Mouse (Mus musculus): ENCODE results near the gene C1s1. TPM values are rescaled to one million over a fixed set of nuclear protein-coding genes. Genes with fewer than 3 reads are reported as not detected.
"Not testable (repeated sequence)": the region's sequence is repeated elsewhere in the genome, so short reads cannot be mapped to it uniquely, and the experiment has no call there.

C1s1 gene
- polyA plus RNA-seq, 1 experiment from 2014 or later, result 21.8 TPM

- H3K4me1 ChIP-seq; H3K4me2 ChIP-seq; H3K27ac ChIP-seq; H3K9me3 ChIP-seq (replicated peaks); ATAC-seq (replicated peaks; ENCODE audit: low FRiP score); H3K36me3 ChIP-seq; H3K9ac ChIP-seq; H3K4me3 ChIP-seq (replicated peaks); H3K27me3 ChIP-seq: not testable (repeated sequence)
- 92% methylated on average over 5 of the region's 5 CpGs for WGBS
Observed at GRCm38 (mm10) chr6:124509192-124509591, 33.0 kb downstream of the C1s1 start.

- H3K27me3 ChIP-seq, result no peaks in the 10 kb centered on the region
- ATAC-seq (replicated peaks; ENCODE audit: low FRiP score), result no peak
- H3K36me3 ChIP-seq, result no peaks in the 10 kb centered on the region
- H3K9ac ChIP-seq, result no peak overlapping the region
- no peaks in the 10 kb centered on the region for H3K9me3 ChIP-seq (replicated peaks)
- no peak overlapping the region for H3K4me2 ChIP-seq
- peaks cover 7% of the 10 kb centered on the region; the same call in 1 of the 2 replicates for H3K4me1 ChIP-seq
- WGBS, result 81% methylated on average over 10 of the region's 10 CpGs
- no peak overlapping the region for H3K4me3 ChIP-seq (replicated peaks)
- no peak overlapping the region for H3K27ac ChIP-seq
Observed at GRCm38 (mm10) chr6:124508292-124508691, 33.9 kb downstream of the C1s1 start.

- H3K4me3 ChIP-seq (replicated peaks), result no peak overlapping the region
- no peaks in the 10 kb centered on the region for H3K36me3 ChIP-seq
- no peak for ATAC-seq (replicated peaks; ENCODE audit: low FRiP score)
- no peaks in the 10 kb centered on the region; the same call in 1 of the 2 replicates for H3K4me1 ChIP-seq
- H3K9me3 ChIP-seq (replicated peaks), result no peaks in the 10 kb centered on the region
- WGBS, result 78% methylated on average over 6 of the region's 6 CpGs
- no peaks in the 10 kb centered on the region for H3K27me3 ChIP-seq
- H3K27ac ChIP-seq, result no peak overlapping the region
- H3K9ac ChIP-seq, result no peak overlapping the region
- H3K4me2 ChIP-seq, result no peak overlapping the region
Observed at GRCm38 (mm10) chr6:124506991-124507390, 35.2 kb downstream of the C1s1 start.

GRCm38 (mm10) chr6:124505028-124505427, 37.1 kb downstream of the C1s1 start:
- Histone ChIP-seq H3K4me1 (no peaks in the 10 kb centered on the region; the same call in 1 of the 2 replicates), H3K27me3 (no peaks in the 10 kb centered on the region), H3K9ac (no peak overlapping the region), H3K4me2 (no peak overlapping the region), H3K9me3 (replicated peaks) (no peaks in the 10 kb centered on the region), H3K36me3 (no peaks in the 10 kb centered on the region), H3K4me3 (replicated peaks) (no peak overlapping the region), H3K27ac (no peak overlapping the region)
- WGBS, result 68% methylated on average over 4 of the region's 4 CpGs
- no peak for ATAC-seq (replicated peaks; ENCODE audit: low FRiP score)

GRCm38 (mm10) chr6:124502021-124502420, 40.1 kb downstream of the C1s1 start:
- H3K4me2 ChIP-seq, result no peak overlapping the region
- no peak overlapping the region for H3K4me3 ChIP-seq (replicated peaks)
- H3K9ac ChIP-seq, result no peak overlapping the region
- H3K27me3 ChIP-seq, result no peaks in the 10 kb centered on the region
- no peak for ATAC-seq (replicated peaks; ENCODE audit: low FRiP score)
- H3K36me3 ChIP-seq, result no peaks in the 10 kb centered on the region
- no peaks in the 10 kb centered on the region for H3K9me3 ChIP-seq (replicated peaks)
- no peak overlapping the region for H3K27ac ChIP-seq
- 80% methylated on average over 5 of the region's 5 CpGs for WGBS
- no peaks in the 10 kb centered on the region; the same call in 1 of the 2 replicates for H3K4me1 ChIP-seq

- no peaks in the 10 kb centered on the region; the same call in 1 of the 2 replicates for H3K4me1 ChIP-seq
- WGBS, result 76% methylated on average over 4 of the region's 4 CpGs
- H3K4me2 ChIP-seq, result no peak overlapping the region
- no peak overlapping the region for H3K27ac ChIP-seq
- H3K9ac ChIP-seq, result no peak overlapping the region
- no peak overlapping the region for H3K4me3 ChIP-seq (replicated peaks)
- no peaks in the 10 kb centered on the region for H3K9me3 ChIP-seq (replicated peaks)
- H3K27me3 ChIP-seq, result no peaks in the 10 kb centered on the region
- no peak for ATAC-seq (replicated peaks; ENCODE audit: low FRiP score)
- H3K36me3 ChIP-seq, result no peaks in the 10 kb centered on the region
Observed at GRCm38 (mm10) chr6:124501473-124501872, 40.7 kb downstream of the C1s1 start.

GRCm38 (mm10) chr6:124499914-124500566, 42.1 kb downstream of the C1s1 start:
- no peak overlapping the region for H3K4me3 ChIP-seq (replicated peaks)
- no peaks in the 10 kb centered on the region; the same call in 1 of the 2 replicates for H3K4me1 ChIP-seq
- H3K27ac ChIP-seq, result no peak overlapping the region
- 35% methylated on average over 10 of the region's 10 CpGs for WGBS
- H3K9me3 ChIP-seq (replicated peaks), result no peaks in the 10 kb centered on the region
- no peaks in the 10 kb centered on the region for H3K36me3 ChIP-seq
- H3K9ac ChIP-seq, result no peak overlapping the region
- H3K4me2 ChIP-seq, result no peak overlapping the region
- no peaks in the 10 kb centered on the region for H3K27me3 ChIP-seq
- no peak for ATAC-seq (replicated peaks; ENCODE audit: low FRiP score)

GRCm38 (mm10) chr6:124496054-124496453, 46.1 kb downstream of the C1s1 start:
- no peak overlapping the region for H3K27ac ChIP-seq
- no peak for ATAC-seq (replicated peaks; ENCODE audit: low FRiP score)
- H3K4me2 ChIP-seq, result no peak overlapping the region
- no peak overlapping the region for H3K9ac ChIP-seq
- H3K4me3 ChIP-seq (replicated peaks), result no peak overlapping the region
- WGBS, result 92% methylated on average over 5 of the region's 5 CpGs
- H3K9me3 ChIP-seq (replicated peaks), result no peaks in the 10 kb centered on the region
- 0 out of 2 replicates have a peak, but pooled peaks cover 10% of the 10 kb centered on the region for H3K4me1 ChIP-seq
- no peaks in the 10 kb centered on the region for H3K27me3 ChIP-seq
- no peaks in the 10 kb centered on the region for H3K36me3 ChIP-seq

GRCm38 (mm10) chr6:124493886-124494285, 48.3 kb downstream of the C1s1 start:
- no peaks in the 10 kb centered on the region for H3K36me3 ChIP-seq
- H3K4me2 ChIP-seq, result no peak overlapping the region
- 0 out of 2 replicates have a peak, but pooled peaks cover 10% of the 10 kb centered on the region for H3K4me1 ChIP-seq
- peak overlapping the region; percentile 67 for H3K27ac ChIP-seq
- 66% methylated on average over 5 of the region's 5 CpGs for WGBS
- H3K4me3 ChIP-seq (replicated peaks), result no peak overlapping the region
- H3K9ac ChIP-seq, result no peak overlapping the region
- H3K27me3 ChIP-seq, result no peaks in the 10 kb centered on the region
- ATAC-seq (replicated peaks; ENCODE audit: low FRiP score), result peak; percentile 9; the same call in 1 of the 2 replicates
- no peaks in the 10 kb centered on the region for H3K9me3 ChIP-seq (replicated peaks)

- peak within 1 kb of the TSS; percentile 67 for H3K27ac ChIP-seq
- no peaks in the 10 kb centered on the region for H3K27me3 ChIP-seq
- H3K4me2 ChIP-seq, result no peak within 1 kb of the TSS
- H3K36me3 ChIP-seq, result no peaks in the 10 kb centered on the region
- H3K9ac ChIP-seq, result no peak within 1 kb of the TSS
- ATAC-seq (replicated peaks; ENCODE audit: low FRiP score), result peak; percentile 94
- H3K4me1 ChIP-seq, result 0 out of 2 replicates have a peak, but pooled peaks cover 10% of the 10 kb centered on the region
- 30% methylated on average over 4 of the region's 4 CpGs for WGBS
- H3K9me3 ChIP-seq (replicated peaks), result no peaks in the 10 kb centered on the region
- no peak within 1 kb of the TSS for H3K4me3 ChIP-seq (replicated peaks)
Observed at GRCm38 (mm10) chr6:124492842-124493561, 49.2 kb downstream of the C1s1 start, which contains the start of gene C1rl. TSS of gene C1rl (plus strand) at chr6:124493113.

- Histone ChIP-seq H3K4me2 (no peak overlapping the region), H3K27ac (no peak overlapping the region), H3K4me3 (replicated peaks) (no peak overlapping the region), H3K27me3 (no peaks in the 10 kb centered on the region), H3K4me1 (0 out of 2 replicates have a peak, but pooled peaks cover 10% of the 10 kb centered on the region), H3K9me3 (replicated peaks) (no peaks in the 10 kb centered on the region), H3K9ac (no peak overlapping the region), H3K36me3 (no peaks in the 10 kb centered on the region)
- no peak for ATAC-seq (replicated peaks; ENCODE audit: low FRiP score)
- 75% methylated on average over 6 of the region's 6 CpGs for WGBS
Observed at GRCm38 (mm10) chr6:124491427-124491826, 50.7 kb downstream of the C1s1 start.

- no peak for ATAC-seq (replicated peaks; ENCODE audit: low FRiP score)
Observed at GRCm38 (mm10) chr6:124488952-124489351, 53.2 kb downstream of the C1s1 start.

More at GRCm38 (mm10) chr6:124488952-124489351, 53.2 kb downstream of the C1s1 start:
- Histone ChIP-seq H3K27ac (no peak overlapping the region), H3K4me3 (replicated peaks) (no peak overlapping the region), H3K36me3 (no peaks in the 10 kb centered on the region), H3K4me1 (0 out of 2 replicates have a peak, but pooled peaks cover 7% of the 10 kb centered on the region), H3K4me2 (no peak overlapping the region), H3K27me3 (no peaks in the 10 kb centered on the region), H3K9ac (no peak overlapping the region), H3K9me3 (replicated peaks) (no peaks in the 10 kb centered on the region)
- 82% methylated on average over 4 of the region's 4 CpGs for WGBS
